Mouse (Mus musculus) limb, embryonic 14.5 days (tissue): ENCODE data around the gene Rab1a. TPM values are rescaled to one million over a fixed set of nuclear protein-coding genes. Genes with fewer than 3 reads are reported as not detected.
"Not testable (repeated sequence)": the region's sequence is repeated elsewhere in the genome, so short reads cannot be mapped to it uniquely, and the experiment has no call there.

ENCODE experiments used
- ATAC-seq: fragments of 200-750 bp; cut with Nextera tagmentation; 2 replicates; pipeline ENCODE4 v1.8.0; 2017; ENCODE audit warnings: low read depth, moderate number of reproducible peaks, moderate TSS enrichment; ENCODE audit not compliant: low FRiP score
- DNase-seq: peaks from one replicate; pipeline ENCODE4 v3.0.0-alpha.2; 2015; ENCODE audit warnings: low spot score
- H3K27ac ChIP-seq: fragments of 300-500 bp; sonication (generic); replicated peaks from 2 replicates; pipeline ENCODE4 v1.5.1; 2014; ENCODE audit warnings: low read depth, mild to moderate bottlenecking, low read length, moderate library complexity, mixed read lengths
- H3K27me3 ChIP-seq: fragments of 300-500 bp; sonication (generic); 2 replicates; pipeline ENCODE4 v1.6.1; 2014; ENCODE audit warnings: low read length, mixed read lengths; ENCODE audit not compliant: control insufficient read depth, insufficient read depth
- H3K36me3 ChIP-seq: fragments of 300-500 bp; sonication (generic); 2 replicates; pipeline ENCODE4 v1.6.1; 2014; ENCODE audit warnings: mild to moderate bottlenecking, low read length, moderate library complexity, mixed read lengths; ENCODE audit not compliant: control insufficient read depth, insufficient read depth
- H3K4me1 ChIP-seq: fragments of 300-500 bp; sonication (generic); 2 replicates; pipeline ENCODE4 v1.6.1; 2014; ENCODE audit warnings: antibody characterized with exemption, low read length, mixed read lengths; ENCODE audit not compliant: control insufficient read depth, insufficient read depth
- H3K4me2 ChIP-seq: fragments of 300-500 bp; sonication (generic); replicated peaks from 2 replicates; pipeline ENCODE4 v1.6.1; 2014; ENCODE audit warnings: low read depth, mild to moderate bottlenecking, low read length, moderate library complexity; ENCODE audit not compliant: severe bottlenecking
- H3K4me3 ChIP-seq: fragments of 300-500 bp; sonication (generic); replicated peaks from 2 replicates; pipeline ENCODE4 v1.5.1; 2014; ENCODE audit warnings: low read length
- H3K9ac ChIP-seq: fragments of 300-500 bp; sonication (generic); 2 replicates; pipeline ENCODE4 v1.6.1; 2014; ENCODE audit warnings: mild to moderate bottlenecking, low read depth, low read length, moderate library complexity; ENCODE audit not compliant: severe bottlenecking
- H3K9me3 ChIP-seq: fragments of 300-500 bp; sonication (generic); 2 replicates; pipeline ENCODE4 v1.6.1; 2016; ENCODE audit warnings: low read length; ENCODE audit not compliant: control insufficient read depth
- POLR2A ChIP-seq: fragments of 200-500 bp; IDR thresholded peaks from 2 replicates; pipeline ENCODE4 v1.8.0; 2012; ENCODE audit warnings: inconsistent platforms, mild to moderate bottlenecking, moderate library complexity, borderline replicate concordance; ENCODE audit not compliant: insufficient read depth, insufficient read length; ENCODE audit errors: extremely low read depth
- WGBS: fragments of 180-500 bp; shearing (Covaris S2); extraction: QIAGEN DNeasy Blood & Tissue Kit; methylation state at CpG from one replicate; pipeline ENCODE4 v1.1.7; 2014; 5-methylcytosine and 5-hydroxymethylcytosine counted together
- polyA plus RNA-seq, 2 experiments: library from polyadenylated mRNA; depleted of rRNA in 1 of 2; stranded (reverse) in 1 of 2; unstranded in 1 of 2; fragments of >200 nt; fragmentation: Nextera tagmentation in 1 of 2; extraction: Ambion mirVana in 1 of 2; gene quantifications; 2 replicates each; pipeline versions ENCODE4 v1.2.1 to v1.2.3; 2012 to 2014

Rab1a gene
- polyA plus RNA-seq, 2 experiments = 210 to 234 TPM

GRCm38 (mm10) chr11:20216415-20216814, 15.2 kb downstream of the Rab1a start:
- ATAC-seq (no peak), DNase-seq (no peak)
- H3K27ac ChIP-seq = no peak overlapping the region
- 91% methylated on average over 4 of the region's 4 CpGs for WGBS
- H3K9me3 ChIP-seq = no peaks in the 10 kb centered on the region
- no peaks in the 10 kb centered on the region for H3K27me3 ChIP-seq
- peaks cover 59% of the 10 kb centered on the region for H3K36me3 ChIP-seq
- no peak for TF ChIP-seq POLR2A
- no peak overlapping the region for H3K4me2 ChIP-seq
- no peak overlapping the region for H3K9ac ChIP-seq
- H3K4me1 ChIP-seq = no peaks in the 10 kb centered on the region
- H3K4me3 ChIP-seq = no peak overlapping the region

DNA sequence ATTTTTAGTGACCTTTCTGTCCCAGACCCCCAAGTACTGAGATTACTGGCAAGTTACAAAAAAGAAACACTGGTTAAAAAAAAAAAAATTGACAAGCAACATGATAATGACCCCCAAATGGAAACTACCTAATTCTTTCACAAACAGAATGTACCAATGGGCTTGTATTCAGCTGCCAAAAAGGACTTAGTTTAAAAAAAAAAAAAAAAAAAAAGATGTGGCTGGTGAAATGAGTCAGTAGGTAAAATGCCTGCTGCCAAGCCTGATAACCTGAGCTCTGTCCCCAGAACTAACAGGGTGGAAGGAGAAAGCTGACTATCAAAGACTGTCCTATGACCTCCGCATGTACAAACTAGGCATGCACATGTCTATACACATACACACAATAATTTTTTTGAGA, 16.0 kb downstream of the Rab1a start:
- WGBS = 100% methylated on average over 1 of the region's 1 CpGs
- DNase-seq (no peak), ATAC-seq (no peak)
- Histone ChIP-seq H3K9me3 (no peaks in the 10 kb centered on the region), H3K27ac (no peak overlapping the region), H3K4me1 (no peaks in the 10 kb centered on the region), H3K36me3 (peaks cover 65% of the 10 kb centered on the region), H3K4me3 (no peak overlapping the region), H3K4me2 (no peak overlapping the region), H3K27me3 (no peaks in the 10 kb centered on the region), H3K9ac (no peak overlapping the region)
- no peak for TF ChIP-seq POLR2A

DNA sequence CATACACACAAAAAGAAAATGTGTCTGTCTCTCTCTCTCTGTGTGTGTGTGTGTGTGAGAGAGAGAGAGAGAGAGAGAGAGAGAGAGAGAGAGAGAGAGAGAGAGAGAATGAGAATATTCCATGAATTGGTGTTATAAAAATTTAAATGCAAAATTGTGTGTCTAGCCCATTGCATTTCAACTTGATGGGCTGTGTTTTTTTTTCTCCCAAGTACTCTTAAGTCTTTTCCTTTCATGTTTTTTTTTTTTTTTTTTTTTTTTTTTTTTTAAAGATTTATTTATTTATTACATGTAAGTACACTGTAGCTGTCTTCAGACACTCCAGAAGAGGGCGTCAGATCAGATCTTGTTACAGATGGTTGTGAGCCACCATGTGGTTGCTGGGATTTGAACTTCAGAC, 20.4 kb downstream of the Rab1a start:
- H3K9me3 ChIP-seq, H3K4me2 ChIP-seq, H3K4me3 ChIP-seq, ATAC-seq, H3K9ac ChIP-seq, H3K27ac ChIP-seq, H3K4me1 ChIP-seq, H3K27me3 ChIP-seq, DNase-seq: not testable (repeated sequence)
- peaks cover 82% of the 10 kb centered on the region for H3K36me3 ChIP-seq
- WGBS = 100% methylated on average over 1 of the region's 1 CpGs

- H3K4me1 ChIP-seq = no peaks in the 10 kb centered on the region
Measured at GRCm38 (mm10) chr11:20224196-20224595, 23.0 kb downstream of the Rab1a start.

DNA sequence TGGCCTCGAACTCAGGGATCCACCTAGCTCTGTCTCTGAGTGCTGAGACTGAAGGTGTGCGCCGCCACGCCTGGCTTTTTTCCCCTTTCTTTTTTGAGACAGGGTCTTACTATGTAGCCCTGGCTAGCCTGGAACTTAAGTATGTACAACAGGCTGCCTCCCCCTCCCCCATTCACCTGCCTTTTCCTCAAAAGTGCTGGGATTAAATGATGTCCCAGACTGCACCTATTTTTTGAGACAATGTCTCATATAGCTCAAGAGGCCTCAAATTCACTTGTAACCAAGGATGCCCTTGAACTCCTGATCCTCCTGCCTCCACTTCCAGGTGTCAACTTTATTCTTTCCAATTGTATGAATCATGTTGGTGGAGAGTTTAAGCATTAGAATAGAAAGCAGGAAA, 24.7 kb downstream of the Rab1a start:
- Histone ChIP-seq H3K9me3 (no peaks in the 10 kb centered on the region), H3K27me3 (no peaks in the 10 kb centered on the region), H3K4me1 (no peaks in the 10 kb centered on the region), H3K4me3 (no peak overlapping the region), H3K9ac (no peak overlapping the region), H3K36me3 (peaks cover 85% of the 10 kb centered on the region), H3K27ac (no peak overlapping the region), H3K4me2 (no peak overlapping the region)
- ATAC-seq = no peak
- TF ChIP-seq POLR2A = no peak
- 98% methylated on average over 4 of the region's 4 CpGs for WGBS
- no peak for DNase-seq

More at GRCm38 (mm10) chr11:20224196-20224595, 23.0 kb downstream of the Rab1a start:
- H3K4me2 ChIP-seq = no peak overlapping the region
- no peak for DNase-seq
- H3K27me3 ChIP-seq = no peaks in the 10 kb centered on the region
- H3K4me3 ChIP-seq = no peak overlapping the region
- no peak overlapping the region for H3K9ac ChIP-seq
- no peaks in the 10 kb centered on the region for H3K9me3 ChIP-seq
- peaks cover 78% of the 10 kb centered on the region for H3K36me3 ChIP-seq
- no peak for TF ChIP-seq POLR2A
- ATAC-seq = no peak
- H3K27ac ChIP-seq = no peak overlapping the region
- WGBS = 86% methylated on average over 6 of the region's 6 CpGs

- no peaks in the 10 kb centered on the region for H3K4me1 ChIP-seq
- H3K36me3 ChIP-seq = peaks cover 84% of the 10 kb centered on the region
- H3K9me3 ChIP-seq = no peaks in the 10 kb centered on the region
- H3K4me2 ChIP-seq = no peak overlapping the region
- ATAC-seq (no peak), DNase-seq (no peak)
- H3K4me3 ChIP-seq = no peak overlapping the region
- H3K9ac ChIP-seq = no peak overlapping the region
- TF ChIP-seq POLR2A = no peak
- WGBS = 69% methylated on average over 5 of the region's 5 CpGs
- H3K27ac ChIP-seq = no peak overlapping the region
- no peaks in the 10 kb centered on the region for H3K27me3 ChIP-seq
Measured at GRCm38 (mm10) chr11:20228666-20229065, 27.4 kb downstream of the Rab1a start.
